Mouse (Mus musculus): ENCODE data around the gene Pom121.
"Not testable (repeated sequence)": the region's sequence is repeated elsewhere in the genome, so short reads cannot be mapped to it uniquely, and the experiment has no call there.

GRCm38 (mm10) chr5:135369196-135369595 lies 25.1 kb downstream of the Pom121 start:
- TF ChIP-seq GATA1 (IDR thresholded peaks at IDR 0.05; ENCODE audit: borderline replicate concordance, low read length); CTCF (IDR thresholded peaks at IDR 0.05; ENCODE audit: low read depth, low read length); POLR2AphosphoS5 (IDR thresholded peaks at IDR 0.05; ENCODE audit: insufficient replicate concordance, low read depth, low read length); GATA2 (IDR thresholded peaks at IDR 0.05; ENCODE audit: borderline replicate concordance, low read depth, low read length); TAL1 (conservative IDR thresholded peaks at IDR 0.05; ENCODE audit: low read depth, low read length): not testable (repeated sequence)
